Mouse (Mus musculus) neural tube, embryonic 14.5 days (tissue): ENCODE measurements around the gene Arl15. TPM values are rescaled to one million over a fixed set of nuclear protein-coding genes. Genes with fewer than 3 reads are reported as not detected.

Experiments
- ATAC-seq: fragments of 200-750 bp; cut with Nextera tagmentation; 2 replicates; pipeline ENCODE4 v1.8.0; 2017; ENCODE audit warnings: low read depth, mild to moderate bottlenecking, moderate TSS enrichment, moderate library complexity
- H3K27ac ChIP-seq: fragments of 300-500 bp; sonication (generic); 2 replicates; pipeline ENCODE4 v1.5.1; 2014; ENCODE audit warnings: low read depth, mild to moderate bottlenecking, control low read depth, low read length, moderate library complexity, mixed read lengths
- H3K27me3 ChIP-seq: fragments of 300-500 bp; sonication (generic); 2 replicates; pipeline ENCODE4 v1.6.1; 2014; ENCODE audit warnings: low read length; ENCODE audit not compliant: control insufficient read depth, insufficient read depth
- H3K36me3 ChIP-seq: fragments of 300-500 bp; sonication (generic); 2 replicates; pipeline ENCODE4 v1.6.1; 2014; ENCODE audit warnings: low read length, mixed read lengths; ENCODE audit not compliant: control insufficient read depth, insufficient read depth
- H3K4me1 ChIP-seq: fragments of 300-500 bp; sonication (generic); 2 replicates; pipeline ENCODE4 v1.6.1; 2014; ENCODE audit warnings: low read length; ENCODE audit not compliant: control insufficient read depth, insufficient read depth
- H3K4me2 ChIP-seq: fragments of 300-500 bp; sonication (generic); 2 replicates; pipeline ENCODE4 v1.6.1; 2014; ENCODE audit warnings: mild to moderate bottlenecking, low read depth, low read length, control low read depth
- H3K4me3 ChIP-seq: fragments of 300-500 bp; sonication (generic); 2 replicates; pipeline ENCODE4 v1.5.1; 2014; ENCODE audit warnings: low read depth, low read length, control low read depth, mixed read lengths
- H3K9ac ChIP-seq: fragments of 300-500 bp; sonication (generic); replicated peaks from 2 replicates; pipeline ENCODE4 v1.6.1; 2014; ENCODE audit warnings: low read depth, mild to moderate bottlenecking, control low read depth, low read length, mixed read lengths
- H3K9me3 ChIP-seq: fragments of 300-500 bp; sonication (generic); 2 replicates; pipeline ENCODE4 v1.6.1; 2016; ENCODE audit warnings: low read length; ENCODE audit not compliant: control insufficient read depth
- WGBS: fragments of 180-500 bp; shearing (Covaris S2); extraction: QIAGEN DNeasy Blood & Tissue Kit; methylation state at CpG from one replicate; pipeline ENCODE4 v1.1.7; 2014; 5-methylcytosine and 5-hydroxymethylcytosine counted together
- polyA plus RNA-seq: library from polyadenylated mRNA; unstranded; fragments of >200 nt; fragmentation: Nextera tagmentation; extraction: Ambion mirVana; gene quantifications from 2 replicates; pipeline ENCODE4 v1.2.1, GENCODE M21; 2014

The Arl15 gene
- polyA plus RNA-seq, 1 experiment from 2014 or later, result 26.8 TPM

- Histone ChIP-seq H3K27me3 (no peaks in the 10 kb centered on the region), H3K27ac (no peak overlapping the region), H3K36me3 (no peaks in the 10 kb centered on the region), H3K4me2 (no peak overlapping the region), H3K9me3 (no peaks in the 10 kb centered on the region), H3K4me3 (no peak overlapping the region), H3K4me1 (no peaks in the 10 kb centered on the region), H3K9ac (no peak overlapping the region)
- WGBS, result 94% methylated on average over 7 of the region's 7 CpGs
- ATAC-seq, result no peak
Measured at GRCm38 (mm10) chr13:114071439-114071838, 277.1 kb downstream of the Arl15 start.

DNA sequence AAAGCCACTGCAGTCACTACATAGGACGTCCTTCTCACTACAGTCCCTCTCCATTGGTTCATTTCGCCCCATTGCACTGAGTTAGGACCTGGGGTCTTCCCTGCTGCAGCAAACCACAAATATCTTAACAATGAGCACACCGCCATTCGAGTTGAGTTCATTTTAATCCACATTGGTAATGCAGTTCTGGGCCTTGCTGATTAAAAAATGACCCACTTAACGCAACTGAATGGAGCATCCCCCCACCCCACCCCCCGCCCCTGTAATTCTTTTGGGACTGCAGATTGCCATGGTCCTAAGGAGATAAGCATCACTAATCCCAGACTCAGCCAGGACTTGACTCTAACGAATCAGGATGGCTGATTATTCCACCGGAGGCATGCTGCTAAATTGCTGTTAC lies 280.2 kb downstream of the Arl15 start:
- no peak overlapping the region for H3K9ac ChIP-seq
- H3K27ac ChIP-seq, result no peak overlapping the region
- H3K4me3 ChIP-seq, result no peak overlapping the region
- no peaks in the 10 kb centered on the region for H3K4me1 ChIP-seq
- 43% methylated on average over 8 of the region's 8 CpGs for WGBS
- H3K36me3 ChIP-seq, result no peaks in the 10 kb centered on the region
- H3K9me3 ChIP-seq, result no peaks in the 10 kb centered on the region
- H3K4me2 ChIP-seq, result no peak overlapping the region
- no peaks in the 10 kb centered on the region for H3K27me3 ChIP-seq
- no peak for ATAC-seq

GRCm38 (mm10) chr13:114075724-114076384 lies 281.5 kb downstream of the Arl15 start:
- Histone ChIP-seq H3K4me2 (no peak overlapping the region), H3K9me3 (no peaks in the 10 kb centered on the region), H3K27me3 (no peaks in the 10 kb centered on the region), H3K27ac (no peak overlapping the region), H3K36me3 (no peaks in the 10 kb centered on the region), H3K4me1 (no peaks in the 10 kb centered on the region), H3K9ac (no peak overlapping the region), H3K4me3 (no peak overlapping the region)
- ATAC-seq, result 0 out of 2 replicates have a peak, but pooled peaks have one; percentile 58
- 73% methylated on average over 9 of the region's 9 CpGs for WGBS

DNA sequence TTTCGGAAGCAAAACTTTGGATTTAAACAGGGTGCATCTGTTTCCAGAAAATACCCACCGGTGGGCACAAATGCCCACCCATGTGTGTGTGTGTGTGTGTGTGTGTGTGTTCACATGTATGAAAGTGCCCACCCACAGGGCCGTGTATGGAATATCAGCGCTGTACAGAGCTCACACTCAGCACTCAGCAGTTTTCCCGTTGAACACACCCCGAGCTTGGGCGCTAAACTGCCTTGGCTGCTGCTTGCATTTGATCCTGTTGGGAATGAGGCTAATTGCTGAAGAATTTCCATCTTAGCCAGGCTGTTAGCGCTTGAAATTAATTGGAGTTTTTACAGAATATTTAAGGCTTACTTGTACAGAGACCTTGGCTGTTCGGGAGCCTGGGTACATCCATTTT lies 282.9 kb downstream of the Arl15 start:
- Histone ChIP-seq H3K9me3 (no peaks in the 10 kb centered on the region), H3K36me3 (no peaks in the 10 kb centered on the region), H3K27me3 (no peaks in the 10 kb centered on the region), H3K9ac (no peak overlapping the region), H3K4me2 (no peak overlapping the region), H3K27ac (no peak overlapping the region), H3K4me3 (no peak overlapping the region), H3K4me1 (no peaks in the 10 kb centered on the region)
- 67% methylated on average over 9 of the region's 9 CpGs for WGBS
- peak; percentile 25; the same call in 1 of the 2 replicates for ATAC-seq

DNA sequence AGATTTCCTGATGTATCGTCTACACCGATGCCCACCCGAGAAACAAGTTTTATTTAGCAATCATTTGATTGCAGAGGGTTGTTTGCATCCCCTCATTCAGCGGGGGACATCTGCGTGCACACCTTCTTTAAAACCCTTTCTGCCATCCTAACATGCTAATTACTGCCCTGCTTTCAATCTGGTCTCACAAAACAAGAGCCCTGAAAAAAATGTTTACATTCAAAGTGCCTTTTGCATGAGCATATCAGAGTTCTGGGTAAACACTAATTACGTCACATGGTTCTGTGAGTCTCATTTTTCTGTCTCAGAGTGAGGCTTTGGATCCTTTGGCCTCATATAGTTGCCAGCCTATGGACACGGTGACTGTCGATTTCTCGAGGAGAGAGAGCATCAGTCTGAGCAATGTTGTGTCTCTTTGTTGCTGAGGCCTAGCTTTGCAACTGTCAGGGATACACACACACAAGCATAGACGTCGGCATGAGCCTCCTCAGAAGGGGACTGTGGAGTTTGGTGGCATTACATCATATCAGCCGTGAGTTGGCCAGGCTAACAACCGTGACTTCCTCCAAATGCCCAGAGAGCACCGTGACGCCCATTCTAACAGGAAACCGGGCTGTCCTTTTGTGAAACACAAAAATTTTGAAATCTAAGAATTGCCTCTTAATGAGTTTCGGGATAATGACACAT lies 283.4 kb downstream of the Arl15 start:
- 48% methylated on average over 17 of the region's 17 CpGs for WGBS
- H3K36me3 ChIP-seq, result no peaks in the 10 kb centered on the region
- 0 out of 2 replicates have a peak, but pooled peaks have one; percentile 25 for ATAC-seq
- H3K27ac ChIP-seq, result no peak overlapping the region
- no peak overlapping the region for H3K4me2 ChIP-seq
- H3K4me3 ChIP-seq, result no peak overlapping the region
- no peak overlapping the region for H3K9ac ChIP-seq
- no peaks in the 10 kb centered on the region for H3K4me1 ChIP-seq
- H3K27me3 ChIP-seq, result no peaks in the 10 kb centered on the region
- no peaks in the 10 kb centered on the region for H3K9me3 ChIP-seq

- Histone ChIP-seq H3K4me2 (no peak overlapping the region), H3K27me3 (no peaks in the 10 kb centered on the region), H3K27ac (no peak overlapping the region), H3K36me3 (no peaks in the 10 kb centered on the region), H3K9ac (no peak overlapping the region), H3K9me3 (no peaks in the 10 kb centered on the region), H3K4me3 (no peak overlapping the region), H3K4me1 (no peaks in the 10 kb centered on the region)
- 81% methylated on average over 4 of the region's 4 CpGs for WGBS
- no peak for ATAC-seq
Measured at GRCm38 (mm10) chr13:114078851-114079250, 284.5 kb downstream of the Arl15 start.

- Histone ChIP-seq H3K27ac (no peak overlapping the region), H3K36me3 (no peaks in the 10 kb centered on the region), H3K9ac (no peak overlapping the region), H3K9me3 (no peaks in the 10 kb centered on the region), H3K27me3 (no peaks in the 10 kb centered on the region), H3K4me3 (no peak overlapping the region), H3K4me2 (no peak overlapping the region), H3K4me1 (no peaks in the 10 kb centered on the region)
- WGBS, result 89% methylated on average over 6 of the region's 6 CpGs
- no peak for ATAC-seq
Measured at GRCm38 (mm10) chr13:114079751-114080150, 285.4 kb downstream of the Arl15 start.

- H3K27ac ChIP-seq, result no peak overlapping the region
- H3K4me1 ChIP-seq, result no peaks in the 10 kb centered on the region
- H3K4me3 ChIP-seq, result no peak overlapping the region
- no peak overlapping the region for H3K4me2 ChIP-seq
- WGBS, result 79% methylated on average over 8 of the region's 8 CpGs
- no peak overlapping the region for H3K9ac ChIP-seq
- H3K9me3 ChIP-seq, result no peaks in the 10 kb centered on the region
- H3K27me3 ChIP-seq, result no peaks in the 10 kb centered on the region
- H3K36me3 ChIP-seq, result no peaks in the 10 kb centered on the region
- no peak for ATAC-seq
Measured at GRCm38 (mm10) chr13:114080491-114080890, 286.2 kb downstream of the Arl15 start.

GRCm38 (mm10) chr13:114083570-114084138 lies 289.3 kb downstream of the Arl15 start:
- WGBS, result 91% methylated on average over 3 of the region's 3 CpGs
- H3K9me3 ChIP-seq, result no peaks in the 10 kb centered on the region
- no peaks in the 10 kb centered on the region for H3K36me3 ChIP-seq
- no peak for ATAC-seq
- no peak overlapping the region for H3K4me3 ChIP-seq
- no peak overlapping the region for H3K9ac ChIP-seq
- H3K27ac ChIP-seq, result no peak overlapping the region
- no peak overlapping the region for H3K4me2 ChIP-seq
- no peaks in the 10 kb centered on the region for H3K27me3 ChIP-seq
- H3K4me1 ChIP-seq, result no peaks in the 10 kb centered on the region
